Mouse (Mus musculus): ENCODE measurements around the gene Reg2.
"Not testable (repeated sequence)": the region's sequence is repeated elsewhere in the genome, so short reads cannot be mapped to it uniquely, and the experiment has no call there.

The Reg2 gene

GRCm38 (mm10) chr6:78395323-78395722 is at the start of gene Reg2:
TSS of gene Reg2 (plus strand) at chr6:78395623.
- not testable (repeated sequence) for DNase-seq

- DNase-seq = no peak
Measured at GRCm38 (mm10) chr6:78361971-78362563, 33.4 kb upstream of the Reg2 start.

- no peak for DNase-seq
Measured at GRCm38 (mm10) chr6:78370357-78370756, 25.1 kb upstream of the Reg2 start, which contains the start of gene Reg3b. TSS of gene Reg3b (plus strand) at chr6:78370657.

- DNase-seq = peak; percentile 66
Measured at GRCm38 (mm10) chr6:78378765-78379164, 16.7 kb upstream of the Reg2 start, which contains the start of gene Reg3d. TSS of gene Reg3d (minus strand) at chr6:78378865.

GRCm38 (mm10) chr6:78380409-78380808 is 15.0 kb upstream of the Reg2 start, which contains the start of gene Reg3a:
TSS of gene Reg3a (plus strand) at chr6:78380709.
- no peak for DNase-seq

GRCm38 (mm10) chr6:78385609-78386008 is 9.8 kb upstream of the Reg2 start:
- no peak for DNase-seq

GRCm38 (mm10) chr6:78422411-78422810 is 27.0 kb downstream of the Reg2 start, which contains the start of gene Reg1:
TSS of gene Reg1 (plus strand) at chr6:78422711.
- DNase-seq = not testable (repeated sequence)

- no peak for DNase-seq
Measured at GRCm38 (mm10) chr6:78425497-78425896, 30.1 kb downstream of the Reg2 start.

- no peak for DNase-seq
Measured at GRCm38 (mm10) chr6:78447202-78447601, 51.8 kb downstream of the Reg2 start.

GRCm38 (mm10) chr6:78448409-78448808 is 53.0 kb downstream of the Reg2 start:
- DNase-seq = no peak

GRCm38 (mm10) chr6:78452804-78453203 is 57.4 kb downstream of the Reg2 start:
- DNase-seq = no peak
